Mouse (Mus musculus) T-cell, adult 2 months (primary cell): ENCODE results near the gene Ngef.

Experiments
- DNase-seq: peaks from one replicate; pipeline ENCODE4 v3.0.0; 2022; ENCODE audit warnings: low spot score

The Ngef gene

GRCm38 (mm10) chr1:87573800-87574215, at the start of gene Ngef:
Gene Ngef, minus strand, starts transcription at chr1:87573870.
- DNase-seq = no peak

GRCm38 (mm10) chr1:87621858-87622279, 48.2 kb upstream of the Ngef start:
- peak; percentile 26 for DNase-seq

- peak; percentile 60 for DNase-seq
These were observed 47.6 kb upstream of the Ngef start for GRCm38 (mm10) chr1:87621146-87621857.

DNA sequence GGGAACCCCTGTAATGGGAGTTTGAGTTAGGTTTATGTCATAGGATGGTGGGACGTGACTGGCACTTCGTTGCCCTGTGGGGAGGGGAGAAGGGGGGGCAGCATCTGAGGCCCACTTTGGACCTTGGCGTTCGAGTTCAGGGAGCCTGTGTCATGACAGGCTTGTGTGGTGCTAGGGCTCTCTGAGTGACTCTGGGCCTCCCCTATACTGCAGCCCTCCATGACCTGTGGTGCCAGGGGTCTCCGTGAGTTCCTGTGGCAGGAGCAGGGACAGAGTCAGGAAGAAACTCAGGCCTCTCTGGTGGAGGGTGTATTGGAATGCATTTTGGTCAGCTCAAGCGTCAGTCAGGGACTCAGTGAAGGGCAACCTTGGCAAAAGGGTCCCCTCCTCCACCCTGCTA, 47.0 kb upstream of the Ngef start:
- no peak for DNase-seq

DNA sequence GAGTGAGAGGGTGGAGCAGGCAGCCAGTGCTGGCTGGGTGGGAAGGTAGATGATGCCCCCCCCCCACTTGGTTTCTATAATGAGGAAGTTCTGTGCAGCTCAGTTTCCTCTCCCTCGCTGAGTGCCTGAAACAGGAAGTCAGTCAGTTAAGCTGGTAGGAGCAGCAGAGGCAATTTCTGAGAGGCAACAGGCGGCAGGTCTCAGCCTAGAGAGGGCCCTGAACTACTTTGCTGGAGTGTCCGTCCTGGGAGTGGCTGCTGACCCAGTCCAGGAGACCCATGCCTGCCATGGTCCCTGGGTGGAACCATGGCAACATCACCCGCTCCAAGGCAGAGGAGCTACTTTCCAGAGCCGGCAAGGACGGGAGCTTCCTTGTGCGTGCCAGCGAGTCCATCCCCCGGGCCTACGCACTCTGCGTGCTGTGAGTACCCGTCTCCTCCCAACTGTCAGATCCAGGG, 46.6 kb upstream of the Ngef start, which contains the start of gene Inpp5d:
Gene Inpp5d, plus strand, starts transcription at position 102 of the 458 bp plus-strand sequence.
- DNase-seq = peak; percentile 71

- DNase-seq = no peak
These were observed 41.1 kb upstream of the Ngef start for GRCm38 (mm10) chr1:87614576-87615295.

- DNase-seq = peak; percentile 78
These were observed 34.9 kb upstream of the Ngef start for GRCm38 (mm10) chr1:87608416-87609046.

GRCm38 (mm10) chr1:87607385-87608091, 33.9 kb upstream of the Ngef start:
- DNase-seq = peak; percentile 82

GRCm38 (mm10) chr1:87605296-87605695, 31.6 kb upstream of the Ngef start:
- no peak for DNase-seq

GRCm38 (mm10) chr1:87603389-87603788, 29.7 kb upstream of the Ngef start:
- DNase-seq = no peak

GRCm38 (mm10) chr1:87601801-87602200, 28.1 kb upstream of the Ngef start:
- no peak for DNase-seq

- no peak for DNase-seq
These were observed 26.9 kb upstream of the Ngef start for GRCm38 (mm10) chr1:87600533-87600932.

DNA sequence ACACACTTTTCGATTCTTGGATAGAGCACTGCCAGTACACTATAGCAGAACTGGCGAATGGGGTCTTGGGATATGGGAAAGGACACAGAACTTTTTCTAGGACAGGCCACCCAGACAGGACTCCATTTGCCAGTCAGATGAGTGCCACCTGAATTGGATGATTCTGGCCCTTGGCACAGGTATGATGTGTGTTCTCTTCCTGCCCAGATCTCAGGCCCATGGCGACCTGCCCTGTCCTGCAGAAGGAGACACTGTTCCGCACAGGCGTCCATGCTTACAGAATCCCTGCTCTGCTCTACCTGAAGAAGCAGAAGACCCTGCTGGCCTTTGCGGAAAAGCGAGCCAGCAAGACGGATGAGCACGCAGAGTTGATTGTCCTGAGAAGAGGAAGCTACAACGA, 21.0 kb upstream of the Ngef start:
- no peak for DNase-seq

DNA sequence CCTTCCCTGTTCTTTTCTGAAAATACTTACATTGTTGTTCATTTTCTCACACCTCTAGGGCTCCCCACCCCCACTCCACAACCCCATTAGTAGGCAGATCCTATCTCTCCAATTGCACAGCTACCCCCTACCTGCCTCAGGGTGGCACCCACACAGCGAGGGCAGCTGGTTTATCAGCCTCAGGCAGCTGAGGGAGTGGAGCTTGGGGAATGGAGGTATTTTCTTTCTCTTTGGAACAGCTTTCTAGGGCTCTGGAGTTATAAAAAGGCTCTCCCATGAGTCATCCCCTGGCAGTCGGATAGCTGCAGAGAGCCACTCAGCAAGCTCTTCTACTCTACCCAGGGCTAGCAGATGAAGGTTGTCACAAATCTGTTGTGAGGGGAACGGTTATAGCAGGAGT, 20.6 kb upstream of the Ngef start:
- DNase-seq = no peak

- DNase-seq = no peak
These were observed 16.3 kb upstream of the Ngef start for GRCm38 (mm10) chr1:87589980-87590379.

- DNase-seq = no peak
These were observed 15.5 kb upstream of the Ngef start for GRCm38 (mm10) chr1:87589162-87589561.

GRCm38 (mm10) chr1:87580824-87581223, 7.2 kb upstream of the Ngef start:
- DNase-seq = no peak

- DNase-seq = no peak
These were observed 5.3 kb upstream of the Ngef start for GRCm38 (mm10) chr1:87578965-87579364.

DNA sequence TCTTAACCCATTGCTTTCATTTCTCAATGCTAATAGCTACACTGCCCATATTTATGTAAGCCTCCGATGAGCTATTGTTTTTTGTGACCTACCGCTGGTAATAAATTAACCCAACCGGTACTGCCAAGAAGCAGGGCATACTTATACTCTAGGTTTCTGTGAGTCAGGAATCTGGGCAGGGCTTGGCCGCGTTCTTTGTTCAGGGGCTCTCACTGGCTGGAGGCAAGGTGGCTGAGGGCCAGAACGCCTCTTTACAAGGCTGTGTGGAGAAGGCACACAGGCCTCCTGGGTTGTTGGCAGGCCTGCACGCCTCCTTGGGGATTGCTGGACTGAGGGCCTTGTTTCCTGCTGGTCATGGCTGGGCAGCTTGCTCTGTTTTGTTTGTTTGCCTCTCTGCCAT, 1.1 kb upstream of the Ngef start:
- no peak for DNase-seq

DNA sequence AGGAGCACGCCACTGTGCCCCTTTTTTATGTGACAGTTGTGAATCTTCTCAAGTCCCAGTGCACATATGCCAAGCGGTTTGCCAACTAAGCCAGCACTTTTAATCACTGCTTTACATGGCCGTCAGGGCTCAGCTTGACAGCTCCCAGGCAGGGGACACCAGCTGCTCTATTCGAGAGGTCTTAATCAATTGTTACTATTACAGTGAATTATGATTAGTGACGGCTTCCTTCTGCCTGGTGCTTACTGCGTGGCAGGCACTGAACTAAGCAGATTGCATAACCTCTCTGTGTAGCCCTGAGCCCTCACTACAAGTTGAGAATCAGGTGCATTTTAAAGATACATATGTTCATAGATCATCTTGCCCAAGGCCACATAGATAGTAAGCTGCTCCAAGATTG, 683 bp upstream of the Ngef start:
- no peak for DNase-seq

DNA sequence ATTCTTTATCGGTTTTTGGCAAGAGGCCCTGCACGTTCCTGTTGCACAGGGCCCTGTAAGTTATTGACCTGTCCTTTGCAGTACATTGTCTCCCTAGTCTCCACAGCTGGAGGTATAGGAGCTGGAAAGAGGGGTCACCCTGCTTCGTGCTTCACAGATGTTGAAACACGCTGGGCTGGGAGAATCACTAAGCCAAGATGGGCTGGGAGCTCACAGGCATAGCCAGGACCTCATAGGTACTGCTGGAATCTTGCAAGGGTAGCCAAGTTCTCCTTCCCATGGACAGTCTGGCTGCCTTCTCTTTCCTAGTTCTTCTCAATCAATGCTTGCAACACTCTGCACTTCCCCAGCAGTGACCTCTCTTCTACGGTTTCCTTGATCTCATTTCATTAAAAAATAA, 409 bp downstream of the Ngef start:
- DNase-seq = no peak

GRCm38 (mm10) chr1:87568398-87568797, 5.3 kb downstream of the Ngef start:
- peak; percentile 32 for DNase-seq
